Mouse (Mus musculus) G1E (cell line): ENCODE results near the gene Peak1.

Source experiments
- CTCF ChIP-seq: IDR thresholded peaks from 2 replicates; pipeline ENCODE4 v1.5.1; 2012; ENCODE audit warnings: low read depth, low read length, inconsistent platforms, mixed read lengths
- GATA2 ChIP-seq: IDR thresholded peaks from 2 replicates; pipeline ENCODE4 v1.6.1; 2012; ENCODE audit warnings: low read depth, low read length, inconsistent platforms, borderline replicate concordance
- POLR2AphosphoS5 ChIP-seq: IDR thresholded peaks from 2 replicates; pipeline ENCODE4 v1.6.1; 2012; ENCODE audit warnings: low read depth, low read length, inconsistent platforms; ENCODE audit not compliant: insufficient replicate concordance
- TAL1 ChIP-seq: conservative IDR thresholded peaks from 2 replicates; pipeline ENCODE4 v1.6.1; 2012; ENCODE audit warnings: low read depth, low read length, inconsistent platforms, mixed read lengths

GRCm38 (mm10) chr9:56151745-56152481 is 266.0 kb downstream of the Peak1 start:
- no peak for TF ChIP-seq CTCF
- no peak for TF ChIP-seq POLR2AphosphoS5
- TF ChIP-seq TAL1, result no peak
- TF ChIP-seq GATA2, result no peak
